Mouse (Mus musculus): Measurements from ENCODE around the gene Nipal1. TPM values are rescaled to one million over a fixed set of nuclear protein-coding genes. Genes with fewer than 3 reads are reported as not detected.

Gene Nipal1
- total and polyA plus RNA-seq, 3 experiments, result 0.35 TPM; not detected in 2

- DNase-seq (ENCODE audit: low read depth, low spot score), result no peak
- TF ChIP-seq GATA1 (IDR thresholded peaks at IDR 0.05; ENCODE audit: low read depth, low read length) (no peak), USF2 (IDR thresholded peaks at IDR 0.05; ENCODE audit: borderline replicate concordance in 1 of 2, insufficient read depth in 1 of 2, low read depth in 1 of 2, low read length in 2 of 2) (no peak), NELFE (IDR thresholded peaks at IDR 0.05; ENCODE audit: low read depth, low read length) (no peak), MXI1 (IDR thresholded peaks at IDR 0.05; ENCODE audit: low read depth, low read length) (no peak), TCF12 (IDR thresholded peaks at IDR 0.05; ENCODE audit: low read depth, low read length) (no peak), MAFK (IDR thresholded peaks at IDR 0.05; ENCODE audit: borderline replicate concordance, low read depth, low read length) (no peak), POLR2AphosphoS5 (IDR thresholded peaks at IDR 0.05; ENCODE audit: borderline replicate concordance, low read depth, low read length) (no peak), TBP (IDR thresholded peaks at IDR 0.05; ENCODE audit: low read depth, low read length) (no peak), CHD1 (IDR thresholded peaks at IDR 0.05; ENCODE audit: low read depth, low read length) (no peak)
- Histone ChIP-seq H3K27ac (ENCODE audit: control insufficient read depth, low read depth, low read length) (no peak overlapping the region), H3K4me1 (ENCODE audit: control insufficient read depth in 1 of 2, insufficient read depth in 2 of 2, low read length in 2 of 2) (peaks cover 0 to under 1% of the 10 kb centered on the region in 2 experiments; a peak in 1 of 4 replicates), H3K4me3 (ENCODE audit: control insufficient read depth in 1 of 2, insufficient read depth in 1 of 2, low read depth in 2 of 2, low read length in 2 of 2) (no peak overlapping the region), H3K36me3 (ENCODE audit: control insufficient read depth in 1 of 2, insufficient read depth in 2 of 2, low read length in 2 of 2) (no peaks in the 10 kb centered on the region), H3K9me3 (replicated peaks; ENCODE audit: insufficient read depth, low read length) (no peaks in the 10 kb centered on the region), H3K9ac (ENCODE audit: control insufficient read depth, low read depth, low read length, poor library complexity, severe bottlenecking) (no peak overlapping the region), H3K79me2 (ENCODE audit: control insufficient read depth, insufficient read depth, low read length, poor library complexity) (no peaks in the 10 kb centered on the region), H3K27me3 (ENCODE audit: control insufficient read depth in 1 of 2, insufficient read depth in 2 of 2, low read length in 2 of 2) (peaks cover 2 to 7% of the 10 kb centered on the region in 2 experiments)
Measured at GRCm38 (mm10) chr5:72674994-72675542, 27.5 kb downstream of the Nipal1 start.

DNA sequence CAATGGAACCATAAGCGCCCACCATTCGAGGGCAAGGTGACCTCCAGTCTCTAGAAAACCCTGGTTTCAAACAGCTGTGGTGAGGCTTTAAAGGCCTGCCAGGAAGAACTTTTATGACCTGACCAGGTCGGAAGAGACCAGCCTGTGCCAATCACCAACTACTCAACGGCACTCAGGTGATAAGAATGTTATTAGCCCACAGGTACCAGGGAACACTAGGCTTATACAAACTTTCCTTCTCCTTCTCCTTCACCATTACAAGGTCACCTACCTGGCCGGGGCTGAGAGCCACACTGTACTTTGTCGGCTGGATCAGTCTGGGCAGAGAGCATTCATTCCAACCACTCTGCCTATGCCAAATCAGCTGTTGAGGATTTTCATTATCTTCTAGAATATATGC lies 33.9 kb downstream of the Nipal1 start:
- H3K27ac ChIP-seq (ENCODE audit: control insufficient read depth, low read depth, low read length), result no peak overlapping the region
- H3K27me3 ChIP-seq (ENCODE audit: control insufficient read depth in 1 of 2, insufficient read depth in 2 of 2, low read length in 2 of 2), result no peaks in the 10 kb centered on the region; a peak in 1 of 4 replicates
- TF ChIP-seq ZKSCAN1 (IDR thresholded peaks at IDR 0.05; ENCODE audit: low read depth, low read length) (no peak), NELFE (IDR thresholded peaks at IDR 0.05; ENCODE audit: low read depth, low read length) (no peak), ETS1 (IDR thresholded peaks at IDR 0.05; ENCODE audit: low read depth, low read length) (no peak), MAZ (IDR thresholded peaks at IDR 0.05; ENCODE audit: low read depth, low read length) (no peak), TAL1 (IDR thresholded peaks at IDR 0.05; ENCODE audit: low read length) (no peak), TCF12 (IDR thresholded peaks at IDR 0.05; ENCODE audit: low read depth, low read length) (no peak), MAFK (IDR thresholded peaks at IDR 0.05; ENCODE audit: borderline replicate concordance, low read depth, low read length) (no peak)
- no peak overlapping the region for H3K4me3 ChIP-seq (ENCODE audit: control insufficient read depth in 1 of 2, insufficient read depth in 1 of 2, low read depth in 2 of 2, low read length in 2 of 2)
- H3K9me3 ChIP-seq (replicated peaks; ENCODE audit: insufficient read depth, low read length), result no peaks in the 10 kb centered on the region
- H3K79me2 ChIP-seq (ENCODE audit: control insufficient read depth, insufficient read depth, low read length, poor library complexity), result no peaks in the 10 kb centered on the region
- DNase-seq (ENCODE audit: low read depth, low spot score), result no peak
- peaks cover 0 to 3% of the 10 kb centered on the region in 2 experiments; a peak in 1 of 4 replicates for H3K4me1 ChIP-seq (ENCODE audit: control insufficient read depth in 1 of 2, insufficient read depth in 2 of 2, low read length in 2 of 2)
- no peaks in the 10 kb centered on the region for H3K36me3 ChIP-seq (ENCODE audit: control insufficient read depth in 1 of 2, insufficient read depth in 2 of 2, low read length in 2 of 2)
- no peak overlapping the region for H3K9ac ChIP-seq (ENCODE audit: control insufficient read depth, low read depth, low read length, poor library complexity, severe bottlenecking)

DNA sequence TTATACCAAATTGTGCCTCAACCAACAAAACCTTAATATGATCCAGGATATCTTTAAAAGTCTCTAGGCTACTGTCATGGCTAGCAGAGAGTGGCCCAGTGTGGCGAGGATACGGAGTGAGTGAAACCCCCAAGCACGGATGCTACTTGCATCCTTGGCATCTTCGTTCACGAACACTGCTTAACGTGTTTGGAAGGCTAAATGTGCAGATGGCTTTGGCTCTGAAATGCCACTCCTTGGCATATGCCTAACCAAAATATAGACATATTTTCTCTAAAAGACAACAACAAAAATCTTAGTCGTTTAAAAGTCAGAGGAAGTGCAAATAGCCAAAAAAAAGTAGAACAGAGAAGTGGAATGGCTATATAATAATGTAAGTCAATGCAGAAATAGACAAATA lies 42.0 kb downstream of the Nipal1 start:
- Histone ChIP-seq H3K36me3 (ENCODE audit: control insufficient read depth in 1 of 2, insufficient read depth in 2 of 2, low read length in 2 of 2) (no peaks in the 10 kb centered on the region), H3K79me2 (ENCODE audit: control insufficient read depth, insufficient read depth, low read length, poor library complexity) (no peaks in the 10 kb centered on the region), H3K27ac (ENCODE audit: control insufficient read depth, low read depth, low read length) (no peak overlapping the region), H3K9ac (ENCODE audit: control insufficient read depth, low read depth, low read length, poor library complexity, severe bottlenecking) (no peak overlapping the region), H3K27me3 (ENCODE audit: control insufficient read depth in 1 of 2, insufficient read depth in 2 of 2, low read length in 2 of 2) (no peaks in the 10 kb centered on the region), H3K4me3 (ENCODE audit: control insufficient read depth in 1 of 2, insufficient read depth in 1 of 2, low read depth in 2 of 2, low read length in 2 of 2) (no peak overlapping the region), H3K4me1 (ENCODE audit: control insufficient read depth in 1 of 2, insufficient read depth in 2 of 2, low read length in 2 of 2) (no peaks in the 10 kb centered on the region), H3K9me3 (replicated peaks; ENCODE audit: insufficient read depth, low read length) (no peaks in the 10 kb centered on the region)
- DNase-seq (ENCODE audit: low read depth, low spot score), result no peak
- TF ChIP-seq CTCF (IDR thresholded peaks at IDR 0.05 in 2 of 3, conservative IDR thresholded peaks at IDR 0.05 in 1 of 3; ENCODE audit: control insufficient read depth in 1 of 3, insufficient read depth in 1 of 3, low read depth in 2 of 3, low read length in 3 of 3, poor library complexity in 1 of 3, severe bottlenecking in 1 of 3) (no peak), UBTF (IDR thresholded peaks at IDR 0.05; ENCODE audit: borderline replicate concordance, insufficient read depth, low read depth, low read length) (no peak), ELF1 (IDR thresholded peaks at IDR 0.05; ENCODE audit: low read depth, low read length) (no peak), RCOR1 (IDR thresholded peaks at IDR 0.05; ENCODE audit: low read depth, low read length) (no peak), ETS1 (IDR thresholded peaks at IDR 0.05; ENCODE audit: low read depth, low read length) (no peak), SMC3 (IDR thresholded peaks at IDR 0.05; ENCODE audit: low read depth, low read length) (no peak), SIN3A (IDR thresholded peaks at IDR 0.05; ENCODE audit: low read length) (no peak), RAD21 (IDR thresholded peaks at IDR 0.05; ENCODE audit: low read depth, low read length) (no peak), GABPA (IDR thresholded peaks at IDR 0.05; ENCODE audit: low read depth, low read length) (no peak), NRF1 (IDR thresholded peaks at IDR 0.05; ENCODE audit: insufficient read depth, low read depth, low read length, poor library complexity, severe bottlenecking) (no peak), ZC3H11A (IDR thresholded peaks at IDR 0.05; ENCODE audit: low read depth, low read length) (no peak), ZMIZ1 (IDR thresholded peaks at IDR 0.05; ENCODE audit: low read depth, low read length) (no peak), USF2 (IDR thresholded peaks at IDR 0.05; ENCODE audit: borderline replicate concordance in 1 of 2, insufficient read depth in 1 of 2, low read depth in 1 of 2, low read length in 2 of 2) (no peak), GATA1 (IDR thresholded peaks at IDR 0.05; ENCODE audit: low read depth, low read length) (no peak)
